Mouse (Mus musculus) B cell, adult 2 months (primary cell): ENCODE measurements around the gene Sfpq.

ENCODE experiments used
- DNase-seq, 2 experiments: peaks; one replicate each; pipeline ENCODE4 v3.0.0; 2022

Sfpq gene

DNA sequence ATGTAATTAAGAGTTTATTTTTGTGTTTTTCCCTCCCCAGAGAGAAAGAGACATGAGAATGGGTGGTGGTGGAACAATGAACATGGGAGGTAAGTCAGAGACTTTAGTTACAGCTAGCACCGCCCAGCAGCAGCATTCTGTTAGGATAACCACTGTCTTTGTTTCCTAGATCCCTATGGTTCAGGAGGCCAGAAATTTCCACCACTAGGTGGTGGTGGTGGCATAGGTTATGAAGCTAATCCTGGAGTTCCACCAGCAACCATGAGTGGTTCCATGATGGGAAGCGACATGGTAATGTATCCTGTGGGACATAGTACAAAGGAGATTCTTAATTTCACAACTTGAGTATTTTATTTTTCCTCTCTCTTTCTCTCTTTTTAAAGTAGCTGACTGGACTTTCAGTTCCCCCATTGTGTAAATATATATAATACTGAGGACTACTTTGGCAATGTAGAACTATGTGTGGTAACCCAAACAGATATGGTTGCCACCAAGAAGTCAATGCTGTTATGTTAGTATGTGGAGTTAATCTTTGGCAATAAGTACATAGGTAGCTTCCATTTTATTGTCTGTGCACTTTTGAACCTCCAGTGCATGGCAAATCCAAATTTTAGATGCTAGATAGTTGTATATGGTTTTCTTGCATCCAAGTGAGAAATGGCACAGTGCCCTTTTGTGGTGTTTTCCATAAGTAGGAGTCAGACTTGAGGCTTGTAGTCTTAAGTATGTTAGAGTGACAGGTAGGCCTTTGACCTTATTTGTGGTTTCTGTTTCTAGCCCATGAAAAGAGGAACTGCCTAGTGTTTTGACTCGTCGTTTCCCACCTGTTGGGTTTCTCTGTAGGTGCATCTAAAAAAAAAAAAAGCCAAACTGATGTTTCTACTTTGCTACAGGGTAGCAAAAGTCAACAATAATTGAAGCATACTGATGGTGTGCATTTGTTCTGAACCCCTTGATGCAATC, 6.4 kb downstream of the Sfpq start:
- DNase-seq: peak; percentile 46 to 47

DNA sequence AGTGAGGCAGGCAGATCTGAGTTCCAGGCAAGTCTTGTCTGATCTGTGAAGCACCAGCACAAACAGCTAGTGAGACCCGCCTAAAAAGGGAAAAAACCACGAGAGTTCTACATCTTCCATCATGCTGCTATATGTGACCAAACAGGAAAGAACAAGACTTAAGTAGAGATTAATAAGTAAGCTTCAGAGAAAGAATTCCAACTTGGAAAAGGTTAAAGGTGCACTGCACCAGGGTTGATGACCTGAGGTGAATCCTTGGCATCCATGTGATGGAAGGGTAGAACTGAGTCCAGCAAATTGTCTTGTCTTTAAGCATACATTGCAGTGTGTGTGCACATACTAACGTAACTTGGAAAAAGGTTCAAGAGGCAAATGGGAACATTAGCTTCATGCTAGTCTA, 16.0 kb downstream of the Sfpq start:
- DNase-seq: no peak

DNA sequence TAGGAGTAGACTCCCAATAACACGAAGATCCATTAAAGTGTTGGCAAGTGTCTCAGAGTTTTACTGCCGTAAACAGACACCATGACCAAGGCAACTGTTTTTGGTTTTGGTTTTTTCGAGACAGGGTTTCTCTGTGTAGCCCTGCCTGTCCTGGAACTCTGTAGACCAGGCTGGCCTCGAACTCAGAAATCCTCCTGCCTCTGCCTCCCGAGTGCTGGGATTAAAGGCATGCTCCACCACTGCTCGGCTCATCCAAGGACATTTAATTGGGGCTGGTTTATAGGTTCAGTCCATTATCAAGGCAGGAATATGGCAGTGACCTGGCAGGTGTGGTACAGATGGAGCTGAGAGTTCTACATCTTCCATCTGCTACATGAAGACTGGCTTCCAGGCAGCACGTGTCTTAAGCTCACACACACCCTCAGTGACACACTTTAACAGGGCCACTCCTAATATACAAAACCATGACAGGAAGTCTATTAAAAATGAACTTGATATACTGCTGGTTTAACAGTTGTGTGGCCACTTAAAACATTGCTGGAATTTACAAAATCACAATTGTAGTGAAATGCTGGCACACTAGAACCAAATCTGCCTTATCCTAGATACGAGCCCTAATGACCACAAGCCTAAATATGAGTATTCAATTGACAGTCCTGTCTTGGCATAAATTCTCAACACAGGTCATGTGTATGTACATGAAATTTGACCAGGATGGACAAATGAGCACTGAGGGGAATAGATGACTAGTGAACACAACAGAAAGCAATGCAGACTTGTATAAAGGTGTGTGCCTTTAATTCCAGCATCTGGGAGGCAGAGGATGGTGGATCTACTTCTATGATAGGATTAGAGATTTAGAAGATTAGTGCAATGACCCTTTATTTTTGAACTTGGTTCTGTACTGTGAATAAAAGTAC, 17.0 kb downstream of the Sfpq start:
- DNase-seq: no peak

DNA sequence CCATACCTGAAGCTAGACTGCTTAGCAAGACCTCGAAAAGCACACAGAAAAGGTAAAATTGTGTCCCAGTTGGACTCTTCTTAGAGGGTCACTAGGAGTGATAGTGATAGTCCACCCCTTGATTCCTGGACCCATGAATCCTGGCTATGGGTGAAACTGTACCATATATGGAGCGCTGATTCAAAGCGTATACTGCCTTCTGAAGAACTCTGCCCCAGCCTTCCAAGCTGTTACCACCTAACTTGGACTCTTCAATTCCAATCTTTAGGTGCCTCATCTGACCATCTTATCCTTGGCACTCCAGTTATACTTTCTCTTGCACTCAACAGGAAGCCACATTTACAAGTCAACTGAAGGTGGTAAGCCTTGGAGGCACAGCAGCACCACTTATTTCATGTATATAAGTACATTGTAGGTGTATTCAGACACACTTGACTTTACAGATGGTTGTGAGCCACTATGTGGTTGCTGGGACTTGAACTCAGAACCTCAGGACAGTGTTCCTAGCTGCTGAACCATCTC, 17.8 kb downstream of the Sfpq start:
- DNase-seq: no peak

DNA sequence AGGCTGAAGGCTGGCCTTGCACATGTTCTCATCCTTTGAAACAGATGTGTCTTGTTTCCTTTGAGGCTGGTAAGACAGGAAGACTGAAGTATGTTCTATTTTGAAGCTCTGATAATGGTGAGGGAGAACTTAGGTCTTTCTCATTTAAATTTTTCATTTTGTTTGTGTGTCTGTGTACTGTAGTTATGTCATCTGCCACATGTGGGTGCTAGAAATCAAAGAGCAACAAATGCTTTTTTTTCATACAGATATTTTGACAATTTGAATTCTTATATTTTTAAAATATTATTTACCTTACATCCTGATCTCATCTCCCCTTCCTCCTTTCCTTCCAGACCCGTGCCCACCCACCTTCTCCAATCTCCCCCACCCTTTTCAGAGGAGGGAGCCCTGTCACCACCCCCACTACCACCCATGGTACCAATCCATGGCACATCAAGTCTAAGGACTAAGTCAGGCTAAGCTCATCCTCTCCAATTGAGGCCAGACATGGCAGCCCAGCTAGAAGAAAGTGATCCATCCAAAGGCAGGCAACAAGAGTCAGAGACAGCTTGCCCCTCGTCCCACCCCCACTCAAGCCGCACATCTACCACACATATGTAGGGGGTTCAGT, 18.9 kb downstream of the Sfpq start:
- DNase-seq: no peak

DNA sequence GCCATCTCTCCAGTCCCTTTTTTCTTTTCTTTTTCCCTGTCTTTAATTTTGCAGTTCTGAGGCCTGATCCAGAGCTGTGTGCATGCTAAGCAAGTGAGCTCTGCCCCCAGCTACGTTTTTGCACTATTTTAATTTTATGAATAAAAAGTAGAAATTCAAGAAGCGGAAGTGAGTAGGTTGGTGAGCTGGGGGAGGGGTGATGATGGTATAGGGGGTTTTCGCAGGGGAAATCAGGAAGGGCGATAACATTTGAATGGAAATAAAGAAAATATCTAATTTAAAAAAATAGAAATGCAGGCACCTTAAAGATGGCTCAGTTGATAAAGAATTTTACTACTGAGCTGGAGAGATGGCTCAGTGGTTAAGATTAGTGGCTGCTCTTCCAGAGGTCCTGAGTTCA, 22.4 kb downstream of the Sfpq start:
- peak in 1 of 2 experiments; percentile 24 for DNase-seq

DNA sequence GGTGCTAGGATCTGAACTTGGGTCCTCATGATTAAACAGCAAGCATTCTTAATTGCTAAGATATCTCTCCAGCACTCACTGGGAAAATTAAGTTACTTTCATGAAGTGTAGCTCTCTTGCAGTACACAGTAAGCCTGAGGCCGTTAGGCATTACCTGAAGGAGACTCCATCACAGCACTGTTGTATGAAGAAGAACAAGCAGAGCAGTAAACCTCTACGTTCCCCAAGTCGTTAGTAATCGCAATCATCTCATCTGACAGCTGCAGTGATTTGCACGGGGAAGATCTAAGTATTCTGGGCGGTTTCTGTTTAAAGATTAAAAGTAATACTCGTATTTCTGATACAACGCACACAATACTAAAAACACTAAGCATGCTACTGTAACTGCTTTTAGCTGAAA, 30.0 kb downstream of the Sfpq start:
- DNase-seq: no peak

DNA sequence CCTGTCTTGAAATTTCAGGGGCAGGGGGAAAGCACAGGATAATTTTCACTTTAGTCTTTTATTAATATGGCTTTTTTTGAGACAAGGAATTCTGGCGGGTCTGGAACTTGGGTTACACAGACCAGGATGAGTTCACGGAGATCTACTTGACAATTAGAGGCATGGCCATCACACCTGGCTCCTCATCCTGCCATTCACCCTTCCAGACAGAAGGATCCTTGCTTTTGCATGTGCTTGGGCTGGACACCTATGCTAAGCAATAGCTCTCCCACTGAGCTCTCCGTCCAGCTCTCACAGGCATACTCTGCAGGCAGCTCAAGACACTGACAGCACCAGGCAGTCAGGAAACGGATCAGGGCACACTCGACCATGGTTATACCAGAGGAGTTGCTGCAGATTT, 31.9 kb downstream of the Sfpq start:
- DNase-seq: no peak

DNA sequence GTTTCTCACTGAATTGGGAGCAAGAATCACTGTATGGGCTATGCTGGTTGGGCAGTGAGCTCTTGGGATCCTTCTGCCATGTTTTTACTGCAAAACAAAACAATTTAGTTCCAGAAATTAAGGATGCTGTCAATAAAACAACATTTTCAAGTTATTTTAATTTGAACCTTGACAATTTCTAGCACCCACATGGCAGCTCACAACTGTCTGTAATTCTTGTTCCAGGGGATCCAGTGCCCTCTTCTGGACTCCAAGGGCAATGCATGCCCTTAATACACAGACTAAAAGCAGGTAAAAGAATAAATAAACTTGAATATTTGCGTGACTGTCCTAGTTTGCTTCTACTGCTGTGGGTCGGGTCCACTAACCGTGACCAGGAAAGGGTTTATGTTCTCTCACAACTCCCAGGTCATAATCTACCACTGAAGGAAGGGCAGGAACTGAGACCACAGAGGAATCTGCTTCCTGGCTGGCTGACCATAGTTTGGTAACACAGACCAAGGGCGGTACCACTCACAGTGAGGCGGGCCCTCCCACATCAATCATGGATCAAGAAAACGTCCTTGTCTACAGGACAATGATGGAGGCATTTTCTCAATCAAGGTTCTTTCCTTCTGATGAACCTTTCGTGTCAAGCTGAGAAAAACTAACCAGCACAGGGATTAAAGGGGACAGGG, 33.5 kb downstream of the Sfpq start:
- peak in 1 of 2 experiments; percentile 18 for DNase-seq

DNA sequence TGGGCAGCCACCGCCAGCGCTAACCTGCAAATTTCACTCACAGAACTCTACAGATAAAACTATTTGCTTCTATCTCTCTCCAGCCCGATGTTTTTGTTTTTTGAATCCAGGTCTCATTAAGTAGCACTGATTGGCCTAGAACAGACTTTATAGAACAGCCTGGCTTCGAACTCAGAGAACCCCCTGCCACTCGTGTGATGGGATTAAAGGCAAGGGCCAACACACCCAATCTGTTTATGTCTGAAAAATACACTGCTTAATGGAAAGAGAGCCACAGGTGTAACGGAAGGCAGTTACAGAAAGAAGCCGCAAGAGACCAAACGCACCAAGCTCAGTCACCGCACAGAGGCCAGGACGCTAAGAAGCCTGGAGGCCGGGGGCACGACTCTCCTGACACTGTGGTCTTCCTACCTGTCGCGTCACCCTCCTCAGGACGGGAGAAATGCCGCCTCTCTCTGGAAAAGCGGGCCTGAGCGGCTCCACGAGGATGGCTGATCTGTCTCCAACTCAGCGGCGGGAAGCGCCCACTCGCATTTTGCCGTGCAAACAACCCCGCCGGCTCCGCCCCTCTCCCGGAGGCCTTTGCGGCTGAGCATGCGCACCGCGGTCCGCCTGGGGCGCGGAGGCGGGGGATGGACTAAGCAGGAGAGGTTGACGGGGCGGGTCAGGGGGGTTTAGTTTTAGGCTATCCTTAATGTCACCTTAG, 39.6 kb downstream of the Sfpq start, which contains the start of gene Zmym1:
TSS of gene Zmym1 (minus strand) at position 568 of the 706 bp plus-strand sequence.
- DNase-seq: peak; percentile 95

DNA sequence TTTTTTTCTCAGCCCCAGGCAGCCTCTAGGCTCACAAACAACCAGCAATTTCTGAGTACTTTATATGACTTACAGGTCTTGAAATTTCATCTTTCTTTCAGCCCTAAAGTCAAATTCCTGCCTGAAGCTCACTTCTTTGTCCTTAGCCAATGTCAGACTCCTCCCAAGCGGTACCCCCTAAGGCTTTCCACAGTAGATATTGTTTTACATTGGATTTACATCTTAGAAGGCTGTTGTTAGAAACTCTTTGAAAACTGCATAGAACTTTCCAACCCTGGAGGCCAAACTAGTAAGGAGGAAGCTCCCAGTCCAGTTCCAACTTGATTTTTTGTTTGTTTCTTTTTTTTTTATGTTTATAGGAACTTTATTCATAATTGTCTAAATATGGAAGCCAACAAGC, 42.9 kb downstream of the Sfpq start:
- DNase-seq: no peak

DNA sequence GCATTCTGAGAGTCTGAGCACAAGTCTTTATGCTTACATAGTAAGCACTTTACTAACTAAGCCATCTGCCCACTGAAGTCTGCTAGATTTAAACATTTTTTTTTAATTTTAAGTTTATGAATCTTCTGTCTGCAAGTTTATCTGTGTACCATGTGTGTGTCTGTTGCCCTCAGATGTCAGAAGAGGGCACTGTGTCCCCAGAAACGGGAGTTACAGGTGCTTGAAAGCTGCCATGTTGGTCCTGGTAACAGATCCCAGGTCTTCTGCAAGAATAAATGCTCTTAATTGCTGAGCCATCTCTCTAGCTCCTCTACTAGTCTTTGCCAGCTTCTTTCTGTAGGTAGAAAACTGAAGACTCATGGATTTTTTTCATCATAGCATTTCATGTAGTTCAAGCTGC, 53.8 kb downstream of the Sfpq start:
- peak in 1 of 2 experiments; percentile 7 for DNase-seq

DNA sequence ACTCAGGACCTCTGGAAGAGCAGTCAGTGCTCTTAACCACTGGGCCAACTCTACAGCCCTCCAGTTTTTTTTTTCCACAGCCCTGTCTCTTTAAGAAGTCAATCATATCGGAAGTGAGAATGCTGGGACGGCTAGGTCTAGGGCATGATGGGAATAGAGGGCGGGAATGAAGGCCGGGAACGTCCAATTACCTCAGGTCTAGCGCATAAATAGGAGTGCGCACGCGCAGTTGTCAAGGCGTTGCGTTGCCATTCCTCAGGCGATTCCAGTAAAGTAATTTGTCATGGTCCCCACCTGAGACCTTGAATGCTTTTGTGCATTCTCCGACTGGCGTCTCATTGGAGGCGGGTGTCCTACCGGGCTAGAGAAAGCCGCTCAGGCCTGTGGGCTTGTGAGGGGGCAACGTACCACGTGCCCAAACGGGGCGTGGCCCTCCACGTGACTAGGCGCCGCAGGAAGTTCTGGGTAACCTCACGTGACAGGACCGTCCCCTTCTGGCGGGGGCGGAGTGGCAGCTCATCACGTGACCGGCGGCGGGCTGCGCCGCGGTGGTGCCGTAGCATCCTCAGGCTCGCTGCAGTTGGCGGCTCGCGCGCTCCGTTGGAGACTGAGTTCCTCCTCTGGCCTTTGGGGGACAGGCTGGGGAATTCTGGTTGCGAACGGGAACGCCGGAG, 55.9 kb downstream of the Sfpq start, which contains the start of gene Zmym6:
TSS of gene Zmym6 (plus strand) at position 509 of the 674 bp plus-strand sequence.
- DNase-seq: peak; percentile 97 to 98

DNA sequence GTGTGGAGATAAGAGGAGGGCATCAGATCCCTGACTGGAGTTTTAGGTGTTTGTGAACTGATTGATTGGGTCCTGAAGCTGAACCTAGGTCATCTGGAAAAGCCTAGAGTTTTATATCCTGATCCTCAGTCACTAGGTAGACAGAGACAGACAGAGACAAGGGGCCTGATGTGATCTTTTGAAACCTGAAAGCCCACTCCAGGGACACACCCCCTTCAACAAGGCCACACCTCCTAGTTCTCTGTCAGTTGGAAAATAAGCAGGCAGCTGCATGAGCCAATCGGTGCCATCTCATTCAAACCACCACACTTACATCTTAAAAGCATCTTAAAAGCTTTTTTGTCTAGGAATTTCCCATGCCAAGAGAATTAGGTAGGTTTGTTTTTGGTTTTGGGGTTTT, 59.7 kb downstream of the Sfpq start:
- no peak for DNase-seq

DNA sequence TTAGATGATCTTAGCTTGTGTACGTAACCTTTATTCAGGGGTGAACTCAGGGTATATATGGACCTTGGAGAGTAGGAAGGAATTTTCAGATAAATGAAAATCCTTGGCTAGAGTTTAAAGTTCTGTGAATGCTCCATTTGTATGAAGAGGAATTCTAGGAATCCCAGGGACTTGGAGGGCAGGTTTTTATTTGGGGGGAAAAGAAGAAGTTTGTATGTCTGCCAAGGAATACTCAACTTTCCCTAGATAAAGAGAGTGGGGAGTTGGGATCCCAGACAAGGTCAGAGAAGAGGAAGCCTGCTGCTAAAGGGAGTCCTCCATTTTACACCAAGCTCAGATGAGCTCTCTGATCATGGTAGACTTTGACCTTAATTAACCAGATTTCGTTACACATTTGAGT, 62.0 kb downstream of the Sfpq start:
- no peak for DNase-seq

DNA sequence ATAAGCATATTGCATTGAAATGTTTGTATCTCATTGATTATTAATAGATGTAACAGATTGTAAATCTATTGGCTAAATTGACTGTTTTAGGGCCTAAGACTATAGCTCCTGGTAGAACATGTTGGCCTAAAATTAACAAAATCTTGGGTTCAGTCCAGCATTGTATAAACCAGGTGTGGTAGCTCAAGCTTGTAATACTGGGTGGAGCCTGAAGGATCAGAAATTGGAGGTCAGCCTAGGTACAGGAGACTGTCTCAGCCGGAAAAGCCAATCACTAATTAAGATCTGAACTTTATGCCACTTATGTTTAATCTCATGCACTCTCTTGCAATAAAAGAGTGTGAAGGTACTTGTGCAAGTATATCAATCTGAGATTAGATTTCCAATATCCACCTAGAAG, 64.6 kb downstream of the Sfpq start:
- no peak for DNase-seq
